Mouse (Mus musculus) liver, adult 2 months (tissue): ENCODE data around the gene D930048N14Rik. TPM values are rescaled to one million over a fixed set of nuclear protein-coding genes. Genes with fewer than 3 reads are reported as not detected.

Source experiments
- DNase-seq: peaks from one replicate; pipeline ENCODE4 v3.0.0-alpha.2; 2011; ENCODE audit warnings: low read depth, low spot score; ENCODE audit errors: extremely low read depth
- H3K27ac ChIP-seq: fragments of 200-500 bp; replicated peaks from 2 replicates; pipeline ENCODE4 v1.5.1; 2012; ENCODE audit warnings: low read depth, mild to moderate bottlenecking, control low read depth, inconsistent platforms, low read length; ENCODE audit not compliant: insufficient read depth
- H3K27me3 ChIP-seq: fragments of 200-500 bp; 2 replicates; pipeline ENCODE4 v1.6.1; 2012; ENCODE audit warnings: mild to moderate bottlenecking, moderate library complexity, low read length, inconsistent platforms; ENCODE audit not compliant: control insufficient read depth, insufficient read depth
- H3K36me3 ChIP-seq: fragments of 200-500 bp; 2 replicates; pipeline ENCODE4 v1.6.1; 2012; ENCODE audit warnings: low read length, inconsistent platforms; ENCODE audit not compliant: control insufficient read depth, insufficient read depth
- H3K4me1 ChIP-seq: fragments of 200-500 bp; 2 replicates; pipeline ENCODE4 v1.6.1; 2011; ENCODE audit warnings: low read length; ENCODE audit not compliant: control insufficient read depth, insufficient read depth
- H3K4me3 ChIP-seq: fragments of 200-500 bp; 2 replicates; pipeline ENCODE4 v1.5.1; 2011; ENCODE audit warnings: low read depth, mild to moderate bottlenecking, control low read depth, low read length, moderate library complexity; ENCODE audit not compliant: insufficient read depth
- H3K79me2 ChIP-seq: fragments of 200-500 bp; 2 replicates; pipeline ENCODE4 v1.6.1; 2012; ENCODE audit warnings: inconsistent platforms, mild to moderate bottlenecking, low read length, moderate library complexity; ENCODE audit not compliant: control insufficient read depth, insufficient read depth
- H3K9ac ChIP-seq: fragments of 200-500 bp; 2 replicates; pipeline ENCODE4 v1.6.1; 2012; ENCODE audit warnings: low read depth, mild to moderate bottlenecking, control low read depth, inconsistent platforms, low read length
- CTCF ChIP-seq: fragments of 200-500 bp; IDR thresholded peaks from 2 replicates; pipeline ENCODE4 v1.5.1; 2011; ENCODE audit warnings: low read depth, low read length, control low read depth
- POLR2A ChIP-seq: fragments of 200-500 bp; IDR thresholded peaks from 2 replicates; pipeline ENCODE4 v1.6.1; 2011; ENCODE audit warnings: low read length, control low read depth; ENCODE audit not compliant: insufficient read depth; ENCODE audit errors: extremely low read depth
- WGBS: fragments of 180-500 bp; shearing (Covaris S2); methylation state at CpG from one replicate; pipeline ENCODE4 v1.1.7; 2018; 5-methylcytosine and 5-hydroxymethylcytosine counted together
- polyA plus RNA-seq: library from polyadenylated mRNA; depleted of rRNA; stranded (reverse); fragments of >200 nt; gene quantifications from 2 replicates; pipeline ENCODE4 v1.2.3, GENCODE M21; 2012
- total RNA-seq: library from RNA; depleted of rRNA; stranded (reverse); fragments of >200 nt; gene quantifications from 2 replicates; pipeline ENCODE4 v1.2.3, GENCODE M21; 2014

D930048N14Rik gene
- total and polyA plus RNA-seq, 2 experiments = 1.3 to 10.9 TPM

GRCm38 (mm10) chr11:51644217-51644616 lies 6.5 kb upstream of the D930048N14Rik start:
- Histone ChIP-seq H3K36me3 (no peaks in the 10 kb centered on the region), H3K4me3 (no peak overlapping the region), H3K27me3 (no peaks in the 10 kb centered on the region), H3K9ac (no peak overlapping the region), H3K79me2 (no peaks in the 10 kb centered on the region; the same call in 1 of the 2 replicates), H3K27ac (no peak overlapping the region), H3K4me1 (no peaks in the 10 kb centered on the region)
- no peak for TF ChIP-seq CTCF
- TF ChIP-seq POLR2A = no peak
- no peak for DNase-seq
- WGBS = 91% methylated on average over 16 of the region's 16 CpGs

GRCm38 (mm10) chr11:51645293-51645692 lies 5.5 kb upstream of the D930048N14Rik start:
- 86% methylated on average over 13 of the region's 13 CpGs for WGBS
- Histone ChIP-seq H3K27ac (no peak overlapping the region), H3K4me1 (peaks cover 2% of the 10 kb centered on the region; the same call in 1 of the 2 replicates), H3K27me3 (no peaks in the 10 kb centered on the region), H3K9ac (no peak overlapping the region), H3K36me3 (no peaks in the 10 kb centered on the region), H3K4me3 (no peak overlapping the region), H3K79me2 (peaks cover 4% of the 10 kb centered on the region; the same call in 1 of the 2 replicates)
- no peak for DNase-seq
- TF ChIP-seq CTCF = no peak
- TF ChIP-seq POLR2A = no peak

- Histone ChIP-seq H3K9ac (no peak overlapping the region), H3K27me3 (no peaks in the 10 kb centered on the region), H3K27ac (no peak overlapping the region)
Measured at GRCm38 (mm10) chr11:51646245-51646644, 4.5 kb upstream of the D930048N14Rik start.

GRCm38 (mm10) chr11:51646751-51647667 lies 3.7 kb upstream of the D930048N14Rik start:
- H3K4me1 ChIP-seq = peaks cover 2% of the 10 kb centered on the region; the same call in 1 of the 2 replicates
- no peaks in the 10 kb centered on the region for H3K27me3 ChIP-seq
- H3K4me3 ChIP-seq = no peak overlapping the region
- no peaks in the 10 kb centered on the region for H3K36me3 ChIP-seq
- peaks cover 6% of the 10 kb centered on the region; the same call in 1 of the 2 replicates for H3K79me2 ChIP-seq
- TF ChIP-seq POLR2A (no peak), CTCF (no peak)
- no peak for DNase-seq
- H3K9ac ChIP-seq = no peak overlapping the region
- H3K27ac ChIP-seq = peak overlapping the region; percentile 38; the same call in 1 of the 2 replicates
- WGBS = 78% methylated on average over 15 of the region's 15 CpGs

More at GRCm38 (mm10) chr11:51646245-51646644, 4.5 kb upstream of the D930048N14Rik start:
- 77% methylated on average over 7 of the region's 7 CpGs for WGBS
- Histone ChIP-seq H3K4me1 (peaks cover 2% of the 10 kb centered on the region; the same call in 1 of the 2 replicates), H3K4me3 (no peak overlapping the region), H3K36me3 (no peaks in the 10 kb centered on the region), H3K79me2 (peaks cover 6% of the 10 kb centered on the region; the same call in 1 of the 2 replicates)
- TF ChIP-seq CTCF (no peak), POLR2A (no peak)
- DNase-seq = no peak

GRCm38 (mm10) chr11:51648566-51648965 lies 2.2 kb upstream of the D930048N14Rik start:
- H3K27ac ChIP-seq = no peak overlapping the region
- no peaks in the 10 kb centered on the region for H3K36me3 ChIP-seq
- no peak for DNase-seq
- H3K79me2 ChIP-seq = peaks cover 6% of the 10 kb centered on the region; the same call in 1 of the 2 replicates
- no peak overlapping the region for H3K9ac ChIP-seq
- H3K27me3 ChIP-seq = no peaks in the 10 kb centered on the region
- TF ChIP-seq POLR2A (no peak), CTCF (no peak)
- 55% methylated on average over 3 of the region's 3 CpGs for WGBS
- no peak overlapping the region for H3K4me3 ChIP-seq
- H3K4me1 ChIP-seq = peaks cover 10% of the 10 kb centered on the region
